Mouse (Mus musculus) liver, postnatal 0 days (tissue): ENCODE measurements around the gene Dhx30. TPM values are rescaled to one million over a fixed set of nuclear protein-coding genes. Genes with fewer than 3 reads are reported as not detected.

Source experiments
- ATAC-seq: fragments of 200-750 bp; cut with Nextera tagmentation; 2 replicates; pipeline ENCODE4 v1.8.0; 2017; ENCODE audit warnings: mild to moderate bottlenecking, moderate library complexity
- DNase-seq: peaks from one replicate; pipeline ENCODE4 v3.0.0-alpha.2; 2016
- H3K27ac ChIP-seq: fragments of 300-500 bp; sonication (generic); 2 replicates; pipeline ENCODE4 v1.5.1; 2014; ENCODE audit warnings: antibody characterized with exemption, moderate library complexity, mild to moderate bottlenecking, low read depth
- H3K27me3 ChIP-seq: fragments of 300-500 bp; sonication (generic); 2 replicates; pipeline ENCODE4 v1.6.1; 2014; ENCODE audit warnings: low read length, control low read depth, mixed read lengths; ENCODE audit not compliant: insufficient read depth
- H3K36me3 ChIP-seq: fragments of 300-500 bp; sonication (generic); replicated peaks from 2 replicates; pipeline ENCODE4 v1.6.1; 2014; ENCODE audit warnings: mild to moderate bottlenecking, control low read depth, low read length, moderate library complexity, mixed read lengths; ENCODE audit not compliant: insufficient read depth
- H3K4me1 ChIP-seq: fragments of 300-500 bp; sonication (generic); 2 replicates; pipeline ENCODE4 v1.6.1; 2014; ENCODE audit warnings: antibody characterized with exemption, mild to moderate bottlenecking, control low read depth; ENCODE audit not compliant: insufficient read depth
- H3K4me2 ChIP-seq: fragments of 300-500 bp; sonication (generic); 2 replicates; pipeline ENCODE4 v1.6.1; 2014; ENCODE audit warnings: low read depth, mild to moderate bottlenecking, low read length, moderate library complexity, mixed read lengths
- H3K4me3 ChIP-seq: fragments of 300-500 bp; sonication (generic); 2 replicates; pipeline ENCODE4 v1.5.1; 2014; ENCODE audit warnings: low read depth, low read length
- H3K9ac ChIP-seq: fragments of 300-500 bp; sonication (generic); replicated peaks from 2 replicates; pipeline ENCODE4 v1.6.1; 2014; ENCODE audit warnings: mild to moderate bottlenecking, moderate library complexity
- H3K9me3 ChIP-seq: fragments of 300-500 bp; sonication (generic); 2 replicates; pipeline ENCODE4 v1.6.1; 2016; ENCODE audit warnings: mild to moderate bottlenecking, control low read depth, low read length, mixed read lengths
- CTCF ChIP-seq: sonication (generic); IDR thresholded peaks from 2 replicates; pipeline ENCODE4 v1.5.1; 2016; ENCODE audit warnings: antibody characterized with exemption, low read depth
- EP300 ChIP-seq: IDR thresholded peaks from 2 replicates; pipeline ENCODE4 v1.6.1; 2016; ENCODE audit warnings: antibody characterized with exemption, low read depth, mild to moderate bottlenecking
- WGBS: fragments of 180-500 bp; shearing (Covaris S2); extraction: QIAGEN DNeasy Blood & Tissue Kit; methylation state at CpG from one replicate; pipeline ENCODE4 v1.1.7; 2014; ENCODE audit not compliant: insufficient replicate concordance; 5-methylcytosine and 5-hydroxymethylcytosine counted together
- polyA plus RNA-seq: library from polyadenylated mRNA; unstranded; fragments of >200 nt; fragmentation: Nextera tagmentation; extraction: Ambion mirVana; gene quantifications from 2 replicates; pipeline ENCODE4 v1.2.1, GENCODE M21; 2015

Gene Dhx30
- polyA plus RNA-seq, 1 experiment from 2014 or later, result 24.8 TPM

GRCm38 (mm10) chr9:110123322-110123721 is 5.7 kb upstream of the Dhx30 start:
- no peak for ATAC-seq
- Histone ChIP-seq H3K9ac (no peak overlapping the region), H3K27me3 (no peaks in the 10 kb centered on the region), H3K4me2 (no peak overlapping the region), H3K36me3 (no peaks in the 10 kb centered on the region), H3K4me3 (no peak overlapping the region), H3K27ac (no peak overlapping the region), H3K4me1 (0 out of 2 replicates have a peak, but pooled peaks cover 4% of the 10 kb centered on the region), H3K9me3 (no peaks in the 10 kb centered on the region)
- TF ChIP-seq CTCF, result no peak
- no peak for TF ChIP-seq EP300
- no peak for DNase-seq
- 69% methylated on average over 2 of the region's 2 CpGs for WGBS

- peaks cover 12% of the 10 kb centered on the region for H3K4me1 ChIP-seq
- H3K27ac ChIP-seq, result no peak overlapping the region
- H3K4me3 ChIP-seq, result no peak overlapping the region
- H3K9ac ChIP-seq, result no peak overlapping the region
- DNase-seq, result no peak
- no peak for ATAC-seq
- H3K27me3 ChIP-seq, result no peaks in the 10 kb centered on the region
- TF ChIP-seq EP300, result no peak
- no peak for TF ChIP-seq CTCF
- 77% methylated on average over 4 of the region's 4 CpGs for WGBS
- H3K36me3 ChIP-seq, result no peaks in the 10 kb centered on the region
- H3K4me2 ChIP-seq, result no peak overlapping the region
- H3K9me3 ChIP-seq, result no peaks in the 10 kb centered on the region
Observed at GRCm38 (mm10) chr9:110121424-110121823, 3.8 kb upstream of the Dhx30 start.

GRCm38 (mm10) chr9:110118249-110118648 is 619 bp upstream of the Dhx30 start:
- DNase-seq (no peak), ATAC-seq (no peak)
- Histone ChIP-seq H3K36me3 (0 out of 2 replicates have a peak, but pooled peaks cover 7% of the 10 kb centered on the region), H3K9ac (peak overlapping the region; percentile 85), H3K4me3 (peak overlapping the region; percentile 87), H3K4me1 (peaks cover 14% of the 10 kb centered on the region), H3K4me2 (peak overlapping the region; percentile 83), H3K27ac (peak overlapping the region; percentile 92), H3K9me3 (no peaks in the 10 kb centered on the region), H3K27me3 (no peaks in the 10 kb centered on the region)
- 39% methylated on average over 1 of the region's 1 CpGs for WGBS
- no peak for TF ChIP-seq CTCF
- TF ChIP-seq EP300, result no peak

- Histone ChIP-seq H3K9ac (peak within 1 kb of the TSS; percentile 85), H3K4me1 (peaks cover 14% of the 10 kb centered on the region), H3K27me3 (no peaks in the 10 kb centered on the region), H3K9me3 (no peaks in the 10 kb centered on the region), H3K4me2 (peak within 1 kb of the TSS; percentile 83), H3K4me3 (peak within 1 kb of the TSS; percentile 87), H3K27ac (peak within 1 kb of the TSS; percentile 92), H3K36me3 (peaks cover 16% of the 10 kb centered on the region)
- TF ChIP-seq CTCF, result no peak
- 0 out of 2 replicates have a peak, but pooled peaks have one; percentile 17 for TF ChIP-seq EP300
- WGBS, result 3% methylated on average over 76 of the region's 79 CpGs
- DNase-seq (peak; percentile 92), ATAC-seq (peak; percentile 96)
Observed at GRCm38 (mm10) chr9:110116977-110117778, 452 bp downstream of the Dhx30 start, which contains the start of gene Smarcc1. Smarcc1 (plus strand) TSS chr9:110117708.

- Histone ChIP-seq H3K36me3 (peaks cover 16% of the 10 kb centered on the region), H3K4me1 (peaks cover 14% of the 10 kb centered on the region), H3K9ac (peak overlapping the region; percentile 85), H3K27me3 (no peaks in the 10 kb centered on the region), H3K27ac (peak overlapping the region; percentile 92), H3K9me3 (no peaks in the 10 kb centered on the region), H3K4me3 (peak overlapping the region; percentile 87), H3K4me2 (peak overlapping the region; percentile 83)
- DNase-seq, result no peak
- WGBS, result 16% methylated on average over 10 of the region's 10 CpGs
- no peak for ATAC-seq
- no peak for TF ChIP-seq EP300
- no peak for TF ChIP-seq CTCF
Observed at GRCm38 (mm10) chr9:110116353-110116976, 1.2 kb downstream of the Dhx30 start.
